Mouse (Mus musculus) adrenal gland, postnatal 10 days (tissue): ENCODE measurements around the gene Gm11237. TPM values are rescaled to one million over a fixed set of nuclear protein-coding genes. Genes with fewer than 3 reads are reported as not detected.
"Not testable (repeated sequence)": the region's sequence is repeated elsewhere in the genome, so short reads cannot be mapped to it uniquely, and the experiment has no call there.

Source experiments
- DNase-seq: peaks from one replicate; pipeline ENCODE4 v3.0.0; 2021; ENCODE audit warnings: mixed read lengths
- long read RNA-seq, 2 experiments: library from polyadenylated mRNA; stranded (forward); transcript quantifications; one replicate each; pipeline ENCODE4 v2.0.0; 2021
- total RNA-seq, 2 experiments: library from RNA; stranded (reverse); gene quantifications; 2 replicates each; pipeline ENCODE4 v1.2.3; 2021

The Gm11237 gene
- total RNA-seq, result not detected
- long read RNA-seq, experiment 1, result 0 reads
- long read RNA-seq, experiment 2, result 0 reads

- not testable (repeated sequence) for DNase-seq
Observed at GRCm38 (mm10) chr4:73622684-73623083, at the start of gene Gm11237. Gm11237 (plus strand) TSS chr4:73622984.

GRCm38 (mm10) chr4:73599248-73599647 is 23.5 kb upstream of the Gm11237 start:
- peak; percentile 5 for DNase-seq

- DNase-seq, result not testable (repeated sequence)
Observed at GRCm38 (mm10) chr4:73607581-73607980, 15.2 kb upstream of the Gm11237 start, which contains the start of gene Gm11238. Gm11238 (plus strand) TSS chr4:73607881.

GRCm38 (mm10) chr4:73637821-73638220 is 15.0 kb downstream of the Gm11237 start, which contains the start of gene Gm11236:
Gm11236 (plus strand) TSS chr4:73638121.
- DNase-seq, result not testable (repeated sequence)

- not testable (repeated sequence) for DNase-seq
Observed at GRCm38 (mm10) chr4:73661864-73662263, 39.1 kb downstream of the Gm11237 start.

- DNase-seq, result not testable (repeated sequence)
Observed at GRCm38 (mm10) chr4:73668054-73668453, 45.3 kb downstream of the Gm11237 start, which contains the start of gene Gm11239. Gm11239 (plus strand) TSS chr4:73668354.

Other genes starting within 250 kb of the Gm11237 start
- not detected for gene Gm11487, start 217.9 kb upstream of the Gm11237 start, total RNA-seq
- gene Gm11238, start 15.1 kb upstream of the Gm11237 start, total RNA-seq, result not detected
- gene Gm11236, start 15.1 kb downstream of the Gm11237 start, total RNA-seq, result not detected
- not detected for gene Gm11239, start 45.4 kb downstream of the Gm11237 start, total RNA-seq
- not detected for gene Gm428, start 60.5 kb downstream of the Gm11237 start, total RNA-seq
- gene Rasef, start 168.0 kb downstream of the Gm11237 start, total RNA-seq, result under 1 TPM; 0.18 to 0.24 TPM